ENCODE assay signal across 24 mouse cellular contexts in the genomic region with DNA sequence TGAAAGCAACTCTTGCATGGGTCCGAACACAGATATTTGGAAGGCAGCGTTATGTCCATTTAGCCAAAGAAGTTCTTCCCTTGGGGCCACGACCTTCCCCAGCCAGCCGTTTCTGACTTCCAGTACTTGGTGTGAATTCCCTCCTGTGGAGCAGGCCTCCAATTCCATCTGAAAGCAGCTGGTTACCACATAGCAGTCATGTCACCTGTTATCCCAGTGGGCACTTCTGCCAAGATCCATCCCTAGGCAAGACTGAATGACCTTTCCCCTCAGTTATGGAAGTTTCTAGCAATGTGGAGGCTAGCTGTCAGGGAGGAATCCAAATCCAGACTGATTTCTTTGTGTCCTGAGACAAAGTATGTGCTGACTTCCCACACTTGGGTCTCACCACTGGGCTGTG. TPM values are rescaled to one million over a fixed set of nuclear protein-coding genes. Genes with fewer than 3 reads are reported as not detected.
A peak's percentile ranks its signal among the peaks of the same experiment; 100 is the strongest.
DNase-seq lines count a peak whose midpoint lies in the region.
"Had no signal": no experiment of that assay in that cellular context is flagged by ENCODE, and none has a peak within 500 bp of the region (broad histone marks: within the 10 kb centered on the region; RNA-seq: fewer than 3 reads in every experiment).

No protein-coding gene starts in this region.

- H3K9me3 ChIP-seq in limb, embryonic 10.5 days (replicated peaks): no peaks in the 10 kb centered on the region
- H3K9me3 ChIP-seq: embryonic facial prominence, embryonic 13.5 days; embryonic facial prominence, embryonic 15.5 days; forebrain, embryonic 10.5 days; forebrain, embryonic 12.5 days had no signal

- no peak overlapping the region for H3K4me3 ChIP-seq in limb, embryonic 10.5 days
- H3K4me3 ChIP-seq: embryonic facial prominence, embryonic 13.5 days; embryonic facial prominence, embryonic 15.5 days; erythroblast, embryonic 14.5 days; forebrain, embryonic 10.5 days; forebrain, embryonic 12.5 days had no signal

- WGBS in limb, embryonic 10.5 days: 80% methylated on average over 4 of the region's 4 CpGs

- H3K27me3 ChIP-seq in limb, embryonic 10.5 days (ENCODE audit: low read depth, poor library complexity, severe bottlenecking): no peaks in the 10 kb centered on the region
- H3K27me3 ChIP-seq: embryonic facial prominence, embryonic 13.5 days; embryonic facial prominence, embryonic 15.5 days; forebrain, embryonic 12.5 days; Patski had no signal

- no peaks in the 10 kb centered on the region for H3K36me3 ChIP-seq in limb, embryonic 10.5 days
- H3K36me3 ChIP-seq: embryonic facial prominence, embryonic 13.5 days; embryonic facial prominence, embryonic 15.5 days; forebrain, embryonic 10.5 days; forebrain, embryonic 12.5 days; G1E had no signal

- peak; percentile 11 for DNase-seq in adrenal gland, postnatal 10 days
- DNase-seq in adrenal gland, adult (ENCODE audit: inconsistent age in 2 of 2, low spot score in 1 of 2): no peak
- peak; percentile 86 for DNase-seq in heart, adult 11 months
- DNase-seq in heart, postnatal 10 days: no peak
- DNase-seq in adipocyte (ENCODE audit: low spot score): peak; percentile 77
- DNase-seq in limb, embryonic 10.5 days (ENCODE audit: low spot score): peak; percentile 9
- DNase-seq in retina, embryonic 14.5 days (ENCODE audit: low spot score): no peak
- DNase-seq in natural killer cell, adult 2 months (ENCODE audit: low spot score in 2 of 2): no peak
- DNase-seq: adrenal gland, adult 8-10 months; adrenal gland, postnatal 36 days; B cell, adult 2 months; cerebellum, adult 11-12 months; cerebellum, adult 2 months; cerebellum, adult 9-10 months; cerebellum, postnatal 10 days; cerebellum, postnatal 25 days; embryo, embryonic 11 days had no signal

- 0 out of 2 replicates have a peak, but pooled peaks cover 2% of the 10 kb centered on the region for H3K4me1 ChIP-seq in limb, embryonic 10.5 days
- H3K4me1 ChIP-seq: forebrain, embryonic 10.5 days; forebrain, embryonic 12.5 days had no signal

- H3K27ac ChIP-seq in limb, embryonic 10.5 days: no peak overlapping the region
- H3K27ac ChIP-seq: embryonic facial prominence, embryonic 13.5 days; embryonic facial prominence, embryonic 15.5 days; forebrain, embryonic 10.5 days; forebrain, embryonic 12.5 days had no signal

- intact Hi-C loops in heart, postnatal 10 days (cut with DNase I): no loop called here

RNA-seq across cellular contexts. Expression of gene Hnrnpk, which starts 17.9 kb away (rescaled TPM):
- total RNA-seq in adrenal gland, postnatal 10 days (2021): 100 to 1,000 TPM; 858 to 894 TPM
- 100 to 1,000 TPM; 721 to 814 TPM for total RNA-seq in heart, postnatal 10 days (2021)
- 1,833 and 2,064 TPM in 2 replicates for polyA plus RNA-seq in limb, embryonic 10.5 days (2016; fragmentation: Nextera tagmentation; extraction: Ambion mirVana)

RNA-seq across cellular contexts. Expression of gene Rmi1, which starts 19.0 kb away (rescaled TPM):
- 10 to 100 TPM; 15.2 to 19.8 TPM for total RNA-seq in adrenal gland, postnatal 10 days (2021)
- 10 to 100 TPM in 1 of 2 experiments, 1 to 10 TPM in 1; 9.9 to 12.9 TPM for total RNA-seq in heart, postnatal 10 days (2021)
- polyA plus RNA-seq in limb, embryonic 10.5 days (2016; fragmentation: Nextera tagmentation; extraction: Ambion mirVana): 27.6 and 30.9 TPM in 2 replicates

RNA-seq across cellular contexts. Expression of gene 2210016F16Rik, which starts 36.0 kb away (rescaled TPM):
- total RNA-seq in adrenal gland, postnatal 10 days (2021): 10 to 100 TPM; 26.6 to 27.2 TPM
- total RNA-seq in heart, postnatal 10 days (2021): 10 to 100 TPM; 16.6 to 18.0 TPM
- polyA plus RNA-seq in limb, embryonic 10.5 days (2016; fragmentation: Nextera tagmentation; extraction: Ambion mirVana): 23.5 and 24.5 TPM in 2 replicates

Comparison
In these comparisons a context has a peak if more than half of its experiments do, and no peak if none do; other contexts are left out.
1. DNase-seq: peak in adrenal gland, postnatal 10 days (single experiment), heart, adult 11 months (single experiment), adipocyte (single experiment) and limb, embryonic 10.5 days (single experiment); none in adrenal gland, adult (0 of 2), heart, postnatal 10 days (0 of 2), retina, embryonic 14.5 days (single experiment) and natural killer cell, adult 2 months (0 of 2).